Mouse (Mus musculus): ENCODE data around the gene Rnf38. TPM values are rescaled to one million over a fixed set of nuclear protein-coding genes. Genes with fewer than 3 reads are reported as not detected.

Rnf38 gene
- total RNA-seq, 2 experiments from 2014 or later = 30.4 to 32.7 TPM

DNA sequence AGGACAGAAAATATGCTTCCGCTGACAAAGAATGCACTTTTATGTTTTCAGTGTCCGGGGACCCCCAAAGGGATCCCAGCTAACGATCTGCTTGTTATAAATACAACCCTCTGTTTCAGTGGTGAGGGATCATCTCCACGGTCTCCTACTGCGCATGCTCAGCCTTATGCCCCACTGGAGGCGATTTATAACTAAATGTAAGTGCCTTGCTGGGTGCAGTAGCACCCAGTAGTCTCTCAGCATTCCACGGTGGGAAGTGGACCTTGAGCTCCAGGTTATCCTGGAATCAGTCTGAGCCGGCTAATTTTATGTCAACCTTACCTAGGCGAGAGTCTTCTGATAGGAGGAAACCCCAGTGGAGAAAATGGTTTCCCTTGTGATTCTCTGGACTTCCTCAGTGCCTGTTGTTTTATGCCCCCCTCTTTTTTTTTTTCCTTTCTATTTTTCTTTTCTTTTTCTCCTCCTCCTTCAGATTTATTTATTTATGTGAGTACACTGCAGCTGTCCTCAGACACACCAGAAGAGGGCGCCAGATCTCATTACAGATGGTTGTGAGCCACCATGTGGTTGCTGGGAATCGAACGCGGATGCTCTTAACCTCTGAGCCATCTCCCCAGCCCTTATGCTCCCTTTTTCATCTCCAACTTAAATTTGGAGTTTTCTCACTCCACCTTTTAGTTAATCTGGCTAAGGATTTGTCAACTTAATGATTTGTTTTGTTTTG lies 148.8 kb downstream of the Rnf38 start:
- intact Hi-C loops (cut with DNase I) = no loop called here
- no peak for DNase-seq (ENCODE audit: low spot score)

DNA sequence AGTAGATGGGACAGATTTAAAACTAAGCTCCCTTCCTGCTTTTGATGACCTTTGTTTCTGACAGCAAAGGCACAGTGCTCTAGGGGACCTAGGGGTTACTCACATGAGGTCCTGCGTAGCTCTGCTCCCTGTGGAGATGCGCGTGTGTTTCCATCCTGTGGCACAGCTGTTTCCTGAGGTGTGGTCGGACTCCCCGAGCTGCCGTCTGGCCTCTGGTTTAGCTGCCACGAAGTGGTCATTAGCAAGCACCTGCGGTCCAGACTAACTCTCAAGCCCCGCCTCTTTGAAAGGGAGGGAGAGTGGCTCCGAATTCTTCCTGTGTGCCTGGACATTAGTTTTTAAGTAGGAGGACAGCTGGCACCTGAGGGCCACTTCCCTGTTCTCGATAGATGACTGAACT lies 149.6 kb downstream of the Rnf38 start, which contains the start of gene Gne:
Gene Gne, minus strand, starts transcription at position 233 of the 400 bp plus-strand sequence.
- intact Hi-C loops (cut with DNase I) = no loop called here
- DNase-seq (ENCODE audit: low spot score) = no peak

DNA sequence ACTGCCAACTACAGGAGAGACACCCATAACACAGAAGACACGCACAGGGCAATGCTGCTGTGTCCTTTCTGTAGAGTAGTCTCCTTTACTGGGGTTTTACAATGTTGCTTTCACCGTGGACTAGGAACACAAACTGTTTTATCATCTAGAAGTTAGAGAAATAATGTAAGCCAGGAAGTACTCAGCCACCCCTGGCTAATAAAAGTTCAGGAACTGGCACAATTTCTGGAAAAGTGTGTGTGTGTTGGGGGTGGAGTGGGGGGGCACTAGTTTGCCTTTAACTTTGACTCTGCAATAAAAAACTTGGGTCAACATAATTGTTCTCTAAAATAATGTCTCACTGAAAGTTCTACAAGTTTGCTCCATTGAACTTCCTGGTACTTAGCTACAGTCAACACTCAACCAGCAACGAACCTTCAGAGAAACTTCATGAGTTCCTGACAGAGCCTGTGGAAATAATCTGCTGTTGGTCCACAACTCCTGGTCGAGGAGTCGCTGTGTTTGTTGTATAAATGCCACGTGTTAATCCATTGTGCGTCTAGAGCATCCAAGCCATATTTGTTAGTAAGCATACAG lies 155.1 kb downstream of the Rnf38 start:
- no peak for DNase-seq (ENCODE audit: low spot score)
- intact Hi-C loops (cut with DNase I) = no loop called here

Small RNA genes within 50 kb of the gene (microRNA-seq; reads per million reads assigned to microRNA genes)
- gene Mir5106 = not detected

Other genes starting within 250 kb of the Rnf38 start
- 10 to 100 TPM; 77.8 to 84.2 TPM for gene Clta, start 229.3 kb downstream of the Rnf38 start, total RNA-seq (2021)
- 10 to 100 TPM; 25.7 to 28.7 TPM for gene Gne, start 149.6 kb downstream of the Rnf38 start, total RNA-seq (2021)
- gene Melk, start 67.1 kb upstream of the Rnf38 start, total RNA-seq (2021) = under 1 TPM; 0.49 to 0.70 TPM